Mouse (Mus musculus): ENCODE results near the gene Polm. TPM values are rescaled to one million over a fixed set of nuclear protein-coding genes. Genes with fewer than 3 reads are reported as not detected.

Polm gene
- polyA plus RNA-seq, 1 experiment from 2014 or later, result 8.2 TPM

- WGBS, result 95% methylated on average over 6 of the region's 6 CpGs
- Histone ChIP-seq H3K4me2 (ENCODE audit: low read length) (no peak overlapping the region), H3K27me3 (ENCODE audit: control insufficient read depth, insufficient read depth, low read depth, low read length) (no peaks in the 10 kb centered on the region), H3K36me3 (ENCODE audit: control insufficient read depth, insufficient read depth, low read length) (no peaks in the 10 kb centered on the region; the same call in 1 of the 2 replicates), H3K27ac (ENCODE audit: low read length) (no peak overlapping the region), H3K9ac (ENCODE audit: low read depth, low read length) (no peak overlapping the region), H3K4me3 (ENCODE audit: low read depth, low read length) (no peak overlapping the region), H3K9me3 (replicated peaks; ENCODE audit: control insufficient read depth, low read length, poor library complexity, severe bottlenecking) (no peaks in the 10 kb centered on the region), H3K4me1 (ENCODE audit: control insufficient read depth, insufficient read depth, low read length) (no peaks in the 10 kb centered on the region)
- ATAC-seq, result no peak
Observed at GRCm38 (mm10) chr11:5780035-5780499, 57.7 kb downstream of the Polm start.

- Histone ChIP-seq H3K27ac (ENCODE audit: low read length) (no peak overlapping the region), H3K4me1 (ENCODE audit: control insufficient read depth, insufficient read depth, low read length) (no peaks in the 10 kb centered on the region), H3K9ac (ENCODE audit: low read depth, low read length) (no peak overlapping the region), H3K4me2 (ENCODE audit: low read length) (no peak overlapping the region), H3K4me3 (ENCODE audit: low read depth, low read length) (no peak overlapping the region), H3K27me3 (ENCODE audit: control insufficient read depth, insufficient read depth, low read depth, low read length) (no peaks in the 10 kb centered on the region), H3K9me3 (replicated peaks; ENCODE audit: control insufficient read depth, low read length, poor library complexity, severe bottlenecking) (no peaks in the 10 kb centered on the region), H3K36me3 (ENCODE audit: control insufficient read depth, insufficient read depth, low read length) (no peaks in the 10 kb centered on the region; the same call in 1 of the 2 replicates)
- no peak for ATAC-seq
- 76% methylated on average over 2 of the region's 2 CpGs for WGBS
Observed at GRCm38 (mm10) chr11:5778481-5778880, 59.3 kb downstream of the Polm start.

Other genes starting within 250 kb of the Polm start
- 171 and 181 TPM in 2 replicates for gene Mrps24, start 122.3 kb downstream of the Polm start, polyA plus RNA-seq (2015; fragmentation: Nextera tagmentation; extraction: Ambion mirVana)
- 33.6 and 34.4 TPM in 2 replicates for gene Urgcp, start 75.6 kb downstream of the Polm start, polyA plus RNA-seq (2015; fragmentation: Nextera tagmentation; extraction: Ambion mirVana)
- 152 and 156 TPM in 2 replicates for gene Dbnl, start 49.5 kb downstream of the Polm start, polyA plus RNA-seq (2015; fragmentation: Nextera tagmentation; extraction: Ambion mirVana)
- 2.4 and 3.1 TPM in 2 replicates for gene Pgam2, start 34.3 kb downstream of the Polm start, polyA plus RNA-seq (2015; fragmentation: Nextera tagmentation; extraction: Ambion mirVana)
- 15.6 and 16.4 TPM in 2 replicates for gene Aebp1, start 23.9 kb upstream of the Polm start, polyA plus RNA-seq (2015; fragmentation: Nextera tagmentation; extraction: Ambion mirVana)
- gene Pold2, start 40.3 kb upstream of the Polm start, polyA plus RNA-seq (2015; fragmentation: Nextera tagmentation; extraction: Ambion mirVana), result 54.0 and 57.4 TPM in 2 replicates
- not detected in 2 replicates for gene Myl7, start 60.8 kb upstream of the Polm start, polyA plus RNA-seq (2015; fragmentation: Nextera tagmentation; extraction: Ambion mirVana)
- gene Gck, start 112.1 kb upstream of the Polm start, polyA plus RNA-seq (2015; fragmentation: Nextera tagmentation; extraction: Ambion mirVana), result 10.5 and 11.8 TPM in 2 replicates
- 108 TPM in 2 replicates for gene Ykt6, start 117.7 kb upstream of the Polm start, polyA plus RNA-seq (2015; fragmentation: Nextera tagmentation; extraction: Ambion mirVana)
- 150 and 163 TPM in 2 replicates for gene Camk2b, start 228.3 kb upstream of the Polm start, polyA plus RNA-seq (2015; fragmentation: Nextera tagmentation; extraction: Ambion mirVana)